Comparison of ENCODE assay signal across 11 mouse cellular contexts in the genomic region with DNA sequence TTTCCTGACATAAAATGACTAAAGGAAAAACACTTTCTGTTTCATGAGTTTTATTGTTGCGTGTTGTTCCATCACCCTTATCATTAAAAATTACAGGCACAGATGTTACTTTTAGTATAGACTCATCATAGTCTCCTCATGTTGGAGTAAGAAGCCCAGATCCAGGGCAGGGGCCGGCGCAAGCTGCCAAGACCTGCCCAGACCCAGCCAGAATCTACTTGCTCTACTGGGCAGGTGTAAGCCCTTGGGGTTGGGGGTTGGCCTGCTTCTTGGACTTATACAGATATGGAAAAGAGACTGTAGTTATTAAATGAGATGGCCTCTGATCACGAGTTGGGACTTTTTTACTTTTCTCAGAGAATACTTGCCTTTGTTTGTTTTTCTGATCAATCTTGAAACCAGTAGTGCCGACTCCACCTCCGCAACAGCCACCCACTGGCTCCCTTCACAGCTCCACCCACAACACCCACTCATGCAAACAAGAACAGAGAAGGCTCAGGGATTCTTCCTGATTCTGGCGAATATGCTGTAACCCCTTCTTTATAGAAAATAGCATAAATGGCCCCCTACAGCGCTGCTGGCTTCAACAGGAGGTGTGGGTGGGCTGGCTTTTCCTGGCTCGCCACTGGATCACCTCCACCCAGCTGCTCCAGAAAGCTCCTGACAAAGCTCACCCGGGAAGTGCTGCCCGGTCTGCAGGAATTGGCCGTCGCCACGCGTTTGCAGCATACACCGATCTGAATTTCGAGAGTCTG.
DNase-seq lines count a peak whose midpoint lies in the region; ATAC-seq lines count a peak whose summit lies in the region.
"Had no signal": no experiment of that assay in that cellular context is flagged by ENCODE, and none has a peak within 500 bp of the region (broad histone marks: within the 10 kb centered on the region; RNA-seq: fewer than 3 reads in every experiment).

No protein-coding gene starts in this region.

- no peaks in the 10 kb centered on the region for H3K27me3 ChIP-seq in hindbrain, embryonic 13.5 days
- H3K27me3 ChIP-seq in hindbrain, embryonic 12.5 days, result no peaks in the 10 kb centered on the region
- no peaks in the 10 kb centered on the region for H3K27me3 ChIP-seq in liver, embryonic 16.5 days (ENCODE audit: control insufficient read depth, insufficient read depth, low read depth, low read length)
- H3K27me3 ChIP-seq: embryonic facial prominence, embryonic 15.5 days had no signal

- H3K36me3 ChIP-seq in hindbrain, embryonic 13.5 days, result no peaks in the 10 kb centered on the region
- H3K36me3 ChIP-seq in hindbrain, embryonic 12.5 days, result no peaks in the 10 kb centered on the region
- no peaks in the 10 kb centered on the region for H3K36me3 ChIP-seq in liver, embryonic 16.5 days (ENCODE audit: control insufficient read depth, insufficient read depth)
- H3K36me3 ChIP-seq: embryonic facial prominence, embryonic 15.5 days; G1E had no signal

- peaks cover 14% of the 10 kb centered on the region for H3K4me1 ChIP-seq in hindbrain, embryonic 13.5 days (replicated peaks)
- peaks cover 9% of the 10 kb centered on the region for H3K4me1 ChIP-seq in hindbrain, embryonic 12.5 days
- peaks cover 4% of the 10 kb centered on the region for H3K4me1 ChIP-seq in liver, embryonic 16.5 days (ENCODE audit: control insufficient read depth, low read depth, low read length)

- no peak overlapping the region for H3K9ac ChIP-seq in hindbrain, embryonic 13.5 days
- H3K9ac ChIP-seq in hindbrain, embryonic 12.5 days, result no peak overlapping the region
- H3K9ac ChIP-seq in liver, embryonic 16.5 days (ENCODE audit: low read depth, low read length), result no peak overlapping the region
- H3K9ac ChIP-seq: embryonic facial prominence, embryonic 15.5 days had no signal

- peak; percentile 73 for DNase-seq in CD4-positive helper T cell, adult 2 months (ENCODE audit: low read depth, low spot score)
- peak; percentile 27 for DNase-seq in T-cell, adult 2 months (ENCODE audit: low spot score)
- no peak for DNase-seq in thymus, postnatal 4 days
- no peak for DNase-seq in frontal cortex, adult 2 months (ENCODE audit: extremely low spot score in 1 of 2, low spot score in 1 of 2)
- DNase-seq: heart, adult 2 months; kidney, postnatal 25 days had no signal

- 67% methylated on average over 17 of the region's 17 CpGs for WGBS in hindbrain, embryonic 13.5 days
- 67% methylated on average over 17 of the region's 17 CpGs for WGBS in hindbrain, embryonic 12.5 days
- WGBS in liver, embryonic 16.5 days (ENCODE audit: insufficient replicate concordance), result 62% methylated on average over 17 of the region's 17 CpGs

- no peak for ATAC-seq in hindbrain, embryonic 13.5 days (ENCODE audit: low FRiP score)
- no peak for ATAC-seq in hindbrain, embryonic 12.5 days (ENCODE audit: low FRiP score)
- no peak for ATAC-seq in liver, embryonic 16.5 days (ENCODE audit: low read depth)

- H3K4me3 ChIP-seq in hindbrain, embryonic 13.5 days, result no peak overlapping the region
- H3K4me3 ChIP-seq in hindbrain, embryonic 12.5 days, result no peak overlapping the region
- H3K4me3 ChIP-seq in liver, embryonic 16.5 days (ENCODE audit: low read depth, low read length), result peak overlapping the region; percentile 28; the same call in 1 of the 2 replicates
- H3K4me3 ChIP-seq: embryonic facial prominence, embryonic 15.5 days; heart, adult 2 months had no signal

- no peak overlapping the region for H3K4me2 ChIP-seq in hindbrain, embryonic 13.5 days
- H3K4me2 ChIP-seq in hindbrain, embryonic 12.5 days (replicated peaks), result no peak overlapping the region
- H3K4me2 ChIP-seq in liver, embryonic 16.5 days (ENCODE audit: low read depth, low read length), result peak overlapping the region; percentile 41; the same call in 1 of the 2 replicates
- H3K4me2 ChIP-seq: embryonic facial prominence, embryonic 15.5 days had no signal

- peak overlapping the region; percentile 55 for H3K27ac ChIP-seq in hindbrain, embryonic 13.5 days
- no peak overlapping the region for H3K27ac ChIP-seq in hindbrain, embryonic 12.5 days
- no peak overlapping the region for H3K27ac ChIP-seq in liver, embryonic 16.5 days (ENCODE audit: low read length)
- H3K27ac ChIP-seq: embryonic facial prominence, embryonic 15.5 days; heart, adult 2 months had no signal

- 0 out of 2 replicates have a peak, but pooled peaks cover 3% of the 10 kb centered on the region for H3K9me3 ChIP-seq in hindbrain, embryonic 13.5 days
- H3K9me3 ChIP-seq in hindbrain, embryonic 12.5 days (replicated peaks), result no peaks in the 10 kb centered on the region
- H3K9me3 ChIP-seq in liver, embryonic 16.5 days (replicated peaks; ENCODE audit: control insufficient read depth, low read length), result no peaks in the 10 kb centered on the region
- H3K9me3 ChIP-seq: embryonic facial prominence, embryonic 15.5 days; G1E had no signal

Comparison
In these comparisons a context has a peak if more than half of its experiments do, and no peak if none do; other contexts are left out.
1. DNase-seq: peak in CD4-positive helper T cell, adult 2 months (single experiment) and T-cell, adult 2 months (single experiment); none in thymus, postnatal 4 days (single experiment) and frontal cortex, adult 2 months (0 of 2).